Mouse (Mus musculus): ENCODE data around the gene Tob1. TPM values are rescaled to one million over a fixed set of nuclear protein-coding genes. Genes with fewer than 3 reads are reported as not detected.

Tob1 gene
- total RNA-seq, 4 experiments from 2014 or later, result 196 to 240 (median 221) TPM

DNA sequence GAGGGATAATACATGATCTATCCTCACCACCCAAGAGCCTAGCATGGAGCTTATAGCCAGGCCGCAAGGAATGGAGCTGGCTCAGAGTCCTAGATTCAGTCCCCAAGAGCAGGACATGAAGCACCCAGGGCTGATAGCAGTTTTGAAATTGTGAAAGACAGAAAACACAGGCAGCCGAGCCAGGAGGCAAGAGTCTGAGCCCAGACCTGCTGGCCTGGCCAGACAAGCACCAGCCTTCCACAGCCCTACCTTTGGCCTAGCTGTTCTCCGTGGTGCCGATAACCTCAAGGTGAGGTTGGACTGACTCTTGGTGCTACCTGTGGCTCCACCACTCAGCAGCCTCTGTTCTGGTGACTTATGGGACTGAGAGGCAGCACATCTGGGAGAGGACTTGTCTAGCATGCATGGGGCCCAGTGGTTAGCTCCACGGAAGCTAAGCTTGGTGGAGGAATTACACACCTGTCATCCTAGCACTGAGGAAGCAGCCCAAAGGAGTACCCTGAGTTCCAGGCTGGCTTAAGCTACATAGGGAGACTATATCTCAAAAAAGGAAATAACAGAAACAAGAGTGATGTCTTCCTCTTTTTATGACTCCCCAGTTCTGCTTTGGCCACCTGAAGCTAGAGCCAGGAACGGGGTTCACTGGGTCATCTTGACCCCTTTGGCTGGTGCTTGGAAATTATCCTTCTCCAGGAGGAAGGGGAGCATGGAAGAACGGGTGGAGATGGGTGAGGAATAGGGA, 12.7 kb upstream of the Tob1 start:
- DNase-seq (ENCODE audit: low spot score in 2 of 2), result no peak

DNA sequence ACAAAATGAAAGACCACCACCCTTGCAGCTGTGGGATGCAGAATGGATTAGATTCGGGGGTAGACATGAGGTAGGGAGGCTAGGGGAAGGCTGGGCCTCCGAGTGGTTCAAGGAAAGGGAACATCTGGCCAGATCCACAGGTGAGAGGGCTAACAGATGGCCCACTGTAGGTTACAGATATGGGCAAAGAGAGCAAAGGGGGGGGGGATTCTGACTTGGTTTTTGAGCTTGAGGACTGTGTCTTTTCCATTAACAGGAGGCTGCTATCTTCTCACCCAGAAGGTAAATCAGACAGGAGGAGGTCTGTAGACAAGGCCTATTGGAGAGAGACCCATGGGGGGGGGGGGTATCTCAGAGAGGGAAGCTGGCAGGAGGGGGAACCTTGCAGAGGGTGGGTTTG, 11.5 kb upstream of the Tob1 start:
- DNase-seq (ENCODE audit: low spot score in 2 of 2), result no peak

DNA sequence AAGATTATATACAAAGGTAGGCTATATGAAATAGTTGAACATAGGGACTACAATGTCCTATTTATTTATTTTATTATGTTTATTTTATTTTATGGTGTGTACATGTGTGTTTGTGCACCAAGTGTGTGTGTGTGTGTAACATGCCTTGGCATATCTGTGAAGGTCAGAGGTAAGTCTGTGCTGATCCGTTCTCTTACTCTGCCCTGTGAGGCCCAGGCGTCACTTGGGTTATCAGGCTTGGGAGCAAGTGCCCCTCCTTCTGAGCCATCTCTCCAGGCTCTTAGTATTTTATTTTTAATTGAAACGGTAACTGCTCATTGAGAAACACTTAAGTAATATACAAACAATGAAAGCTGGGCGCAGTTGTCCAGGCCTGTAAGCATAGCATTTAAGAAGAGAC, 10.8 kb upstream of the Tob1 start:
- DNase-seq (ENCODE audit: low spot score in 2 of 2), result no peak

DNA sequence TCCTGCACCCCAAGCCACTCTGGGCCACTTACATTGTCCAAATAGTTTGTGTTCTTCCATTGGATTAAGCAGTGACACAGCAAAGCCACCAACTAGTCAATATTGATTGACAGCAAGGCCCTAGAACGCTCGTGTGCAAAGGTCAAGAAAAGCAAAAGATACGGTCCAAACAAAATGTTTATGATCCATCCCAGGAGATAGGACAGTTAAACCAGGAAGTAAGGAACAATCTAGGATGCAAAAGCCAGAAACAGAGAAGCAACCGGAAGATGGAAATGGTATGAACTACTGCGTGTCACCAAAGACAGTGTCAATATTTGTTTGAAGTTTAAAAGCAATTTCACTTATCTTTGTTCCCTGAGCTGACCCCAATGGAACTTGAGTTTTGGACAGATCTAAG, 9.1 kb upstream of the Tob1 start:
- DNase-seq (ENCODE audit: low spot score in 2 of 2), result no peak

DNA sequence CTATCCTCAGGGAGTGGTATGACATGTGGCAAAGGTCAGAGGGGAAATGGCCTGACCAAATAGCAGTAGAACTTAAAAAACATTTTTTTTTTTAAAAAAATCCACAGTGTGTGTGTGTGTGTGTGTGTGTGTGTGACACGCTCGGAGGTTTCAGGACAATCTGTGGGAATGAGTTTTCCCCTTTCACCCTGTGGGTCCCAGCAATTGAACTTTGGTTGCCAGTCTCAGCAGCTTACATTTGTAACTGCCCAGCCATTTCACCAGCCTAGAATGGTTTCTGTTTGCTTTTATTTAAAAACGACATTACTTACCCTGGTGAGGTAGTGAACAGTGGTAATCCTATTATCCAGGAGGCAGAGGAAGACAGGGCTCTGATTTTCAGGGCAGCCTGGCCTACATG, 8.2 kb upstream of the Tob1 start:
- no peak for DNase-seq (ENCODE audit: low spot score in 2 of 2)

DNA sequence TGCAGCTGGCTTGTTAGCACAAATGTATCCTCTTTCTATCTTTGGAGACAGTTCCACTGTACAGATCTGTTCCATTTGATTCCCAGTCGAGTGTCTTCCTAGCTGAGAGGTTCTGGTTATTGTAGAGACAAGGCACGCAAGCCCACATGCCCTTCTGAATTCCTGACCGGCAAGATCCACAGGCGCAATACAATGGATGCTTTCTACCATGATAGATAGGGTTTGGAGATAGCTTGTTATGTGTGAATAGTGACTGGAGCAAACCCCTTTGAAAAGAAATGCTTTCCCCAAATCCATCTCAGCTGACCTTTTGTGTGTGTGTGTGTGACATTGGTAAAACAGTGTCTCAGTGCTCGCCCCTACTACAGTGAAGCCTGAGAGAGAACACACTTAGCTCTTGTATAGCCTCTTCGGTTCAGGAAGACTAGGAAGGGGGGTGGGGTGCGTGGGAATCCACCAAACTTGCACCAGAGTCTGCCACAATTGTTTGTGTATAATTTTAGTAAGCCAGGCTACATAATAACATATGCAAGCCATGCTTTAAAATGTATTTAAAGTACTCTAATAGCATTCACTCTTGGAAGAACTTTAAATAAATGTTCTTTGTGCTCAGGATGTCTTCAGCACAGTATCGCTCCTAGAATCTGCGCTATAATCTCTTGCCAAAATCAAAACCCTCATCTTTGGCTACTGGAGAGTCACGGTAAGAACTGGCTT, 4.7 kb upstream of the Tob1 start:
- DNase-seq (ENCODE audit: low spot score in 2 of 2), result no peak

DNA sequence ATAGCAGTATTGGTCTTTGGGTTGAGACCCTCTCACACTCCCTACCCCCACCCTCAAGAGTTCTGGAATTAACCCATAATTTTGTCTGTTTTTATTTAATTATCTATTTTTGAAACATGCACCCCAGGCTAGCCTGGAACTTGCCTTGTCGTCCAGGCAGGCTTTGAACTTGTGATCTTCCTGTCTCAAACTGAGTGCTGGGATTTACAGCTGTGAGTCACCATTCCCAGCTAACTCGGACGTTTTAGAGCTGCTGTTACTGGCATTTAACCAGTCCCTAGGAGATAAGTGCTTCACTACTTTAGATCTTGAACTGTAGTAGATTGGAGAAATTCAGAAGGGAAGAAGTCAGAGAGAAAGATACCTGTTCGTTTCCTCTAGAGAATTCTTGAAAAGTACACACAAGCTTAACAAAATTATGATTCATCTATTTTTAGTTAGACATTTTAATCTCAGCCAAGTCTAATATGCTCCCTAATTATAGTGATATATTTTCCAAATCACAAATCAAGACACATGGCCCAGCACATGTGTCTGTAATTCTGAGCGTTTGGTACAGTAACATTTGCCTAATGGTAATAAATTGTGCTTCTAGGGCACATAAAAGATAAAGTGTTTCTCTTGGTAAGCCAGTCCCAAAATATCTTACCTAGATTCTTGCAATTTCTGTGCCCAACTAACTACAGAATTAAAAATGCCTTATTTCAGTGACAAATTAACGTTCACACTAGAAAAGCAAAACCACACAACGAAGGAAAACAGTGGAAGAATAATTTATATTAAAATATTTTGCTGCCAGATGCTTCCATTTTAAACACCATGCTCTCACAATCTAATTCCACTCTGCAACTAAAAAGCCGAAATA, 2.2 kb upstream of the Tob1 start:
- DNase-seq (ENCODE audit: low spot score in 2 of 2), result no peak

DNA sequence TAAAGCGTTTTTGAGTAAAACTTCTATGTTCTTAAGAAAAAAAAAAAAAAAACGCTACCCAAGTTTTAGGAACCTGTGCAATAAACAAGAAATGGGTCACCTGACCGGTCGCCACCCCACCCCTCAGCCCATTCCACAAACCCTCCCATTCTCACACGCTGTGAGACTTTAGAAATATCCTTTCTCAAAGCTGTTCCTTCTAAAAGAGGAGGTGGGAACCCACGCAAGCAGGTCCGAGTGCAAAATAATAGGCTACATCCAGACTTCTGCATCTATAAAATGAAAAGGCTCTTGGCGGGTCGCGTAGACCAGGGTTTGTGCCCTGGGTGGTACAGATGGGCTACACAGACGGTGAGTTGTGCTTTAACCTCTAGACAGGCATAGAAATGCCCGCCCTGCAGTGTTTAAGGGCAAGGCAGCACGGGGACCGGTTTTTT, 1.5 kb upstream of the Tob1 start:
- DNase-seq (ENCODE audit: low spot score in 2 of 2), result no peak

DNA sequence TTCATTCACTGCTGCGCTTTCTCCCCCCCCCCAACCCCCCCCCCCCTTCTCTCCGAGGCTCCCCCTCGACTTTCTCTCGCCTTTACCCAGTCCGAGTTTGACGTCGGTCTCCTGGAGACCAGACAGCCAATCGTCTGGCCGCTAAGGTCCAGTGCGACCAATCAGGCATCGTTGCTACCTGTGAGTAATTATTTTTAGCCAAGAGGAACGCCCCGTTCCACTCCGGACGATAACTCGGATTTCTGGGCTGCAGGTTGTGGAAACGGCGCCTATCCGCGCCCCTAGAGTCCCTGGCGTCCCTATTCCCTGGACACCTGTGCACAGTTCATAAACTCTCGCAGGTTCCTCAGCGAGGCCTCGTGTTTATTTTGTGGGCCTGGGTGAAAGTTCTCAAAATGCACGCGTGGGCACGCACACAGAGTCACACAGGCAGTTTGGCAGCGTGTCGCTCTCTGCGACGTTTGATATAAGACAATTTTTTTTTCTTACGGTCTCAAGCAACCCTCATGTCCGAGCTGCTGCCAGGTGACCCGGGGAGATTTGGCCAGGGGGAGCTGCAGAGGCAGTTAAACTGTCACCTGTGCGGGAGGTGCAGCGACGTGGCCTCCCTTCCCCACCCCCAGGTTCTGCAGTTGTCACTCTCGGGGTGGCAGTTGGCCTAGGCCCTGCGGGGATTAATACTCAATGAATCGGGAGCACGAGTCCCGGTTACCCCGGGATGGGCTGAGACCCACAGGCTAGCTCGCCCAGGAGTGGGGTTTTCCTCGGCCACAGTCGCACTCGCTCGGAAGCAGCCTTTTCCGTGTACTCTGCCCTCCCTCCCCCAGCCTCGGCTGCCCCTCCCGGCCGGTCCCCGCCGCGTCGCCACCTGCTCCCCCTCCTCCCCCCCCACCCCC, 815 bp upstream of the Tob1 start:
- DNase-seq (ENCODE audit: low spot score in 2 of 2), result peak; percentile 85 to 90

DNA sequence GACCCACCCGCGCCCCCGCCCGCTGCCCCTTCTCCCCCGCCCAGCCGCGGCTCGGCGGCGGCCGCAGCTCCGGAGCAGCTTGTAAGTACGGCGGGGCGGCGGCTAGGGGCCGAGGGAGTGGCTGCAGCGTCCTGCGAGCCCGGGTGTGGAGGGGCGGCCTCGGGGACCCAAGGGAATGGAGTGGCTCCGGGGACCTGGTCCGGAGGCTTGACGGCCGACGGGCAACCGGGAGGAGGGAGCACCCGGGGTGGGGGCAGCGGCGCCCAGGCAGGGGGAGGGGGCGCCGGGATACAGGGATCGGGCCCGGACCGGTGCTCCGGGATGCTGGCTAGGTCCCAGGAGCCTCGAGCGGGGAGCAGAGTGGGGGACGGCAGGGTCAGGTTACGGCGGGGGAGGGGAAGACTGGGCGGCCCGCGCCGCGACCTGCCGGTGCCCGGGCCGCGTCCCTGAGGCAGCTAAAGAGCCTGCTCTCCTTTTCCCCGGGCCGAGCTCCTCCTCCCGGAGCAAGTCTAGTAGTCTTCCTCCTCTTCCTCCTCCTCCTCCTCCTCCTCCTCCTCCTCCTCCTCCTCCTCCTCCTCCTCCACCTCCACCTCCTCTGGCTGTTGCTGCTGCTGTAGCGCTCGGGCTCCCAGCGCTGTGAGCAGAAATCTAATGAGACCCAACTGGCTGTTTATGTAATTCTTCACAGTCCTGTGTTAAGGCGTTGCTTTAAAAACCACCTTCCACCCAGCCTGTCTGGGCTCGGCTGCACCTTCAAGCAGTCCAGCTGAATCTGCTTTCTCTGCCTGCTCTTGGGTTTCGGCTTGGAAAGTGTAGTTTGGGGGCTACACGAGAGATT, 616 bp downstream of the Tob1 start:
- DNase-seq (ENCODE audit: low spot score in 2 of 2), result peak; percentile 71 to 83

DNA sequence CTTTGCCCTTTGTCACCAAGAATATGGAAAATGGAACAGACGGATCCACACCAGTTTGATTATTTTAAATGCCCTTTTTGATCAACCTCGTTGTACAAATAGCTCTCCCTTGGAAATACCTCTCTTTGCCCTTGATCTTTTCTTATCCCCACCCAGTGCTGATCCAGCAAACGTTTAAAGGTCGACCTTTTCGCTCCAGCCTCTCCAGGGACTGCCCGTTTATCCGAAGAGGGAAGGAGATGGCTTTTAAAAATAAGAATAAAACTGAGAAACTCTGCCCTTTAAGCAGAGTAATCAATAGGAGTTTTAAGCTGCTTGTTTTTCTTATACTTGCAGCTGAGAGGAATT, 1.2 kb downstream of the Tob1 start:
- DNase-seq (ENCODE audit: low spot score in 2 of 2), result no peak

DNA sequence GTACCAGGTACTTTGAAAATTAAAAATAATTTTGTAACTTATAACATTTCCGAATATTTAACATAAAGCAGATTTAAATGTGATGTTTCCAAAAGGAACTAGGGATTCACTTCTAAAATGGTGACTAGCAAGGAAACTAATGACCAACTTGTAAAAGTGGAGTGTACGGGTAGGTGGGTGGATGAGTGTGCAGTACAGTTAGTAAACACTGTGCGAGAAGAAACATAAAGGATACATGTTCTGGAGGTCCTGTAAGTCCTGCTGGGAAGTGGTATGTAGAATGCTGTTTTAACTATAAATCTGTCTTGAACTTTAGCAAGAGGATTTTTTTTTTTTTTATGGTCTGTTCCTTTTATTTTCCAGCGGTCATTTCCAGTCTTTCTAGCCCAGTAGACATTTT, 1.7 kb downstream of the Tob1 start:
- DNase-seq (ENCODE audit: low spot score in 2 of 2), result no peak

DNA sequence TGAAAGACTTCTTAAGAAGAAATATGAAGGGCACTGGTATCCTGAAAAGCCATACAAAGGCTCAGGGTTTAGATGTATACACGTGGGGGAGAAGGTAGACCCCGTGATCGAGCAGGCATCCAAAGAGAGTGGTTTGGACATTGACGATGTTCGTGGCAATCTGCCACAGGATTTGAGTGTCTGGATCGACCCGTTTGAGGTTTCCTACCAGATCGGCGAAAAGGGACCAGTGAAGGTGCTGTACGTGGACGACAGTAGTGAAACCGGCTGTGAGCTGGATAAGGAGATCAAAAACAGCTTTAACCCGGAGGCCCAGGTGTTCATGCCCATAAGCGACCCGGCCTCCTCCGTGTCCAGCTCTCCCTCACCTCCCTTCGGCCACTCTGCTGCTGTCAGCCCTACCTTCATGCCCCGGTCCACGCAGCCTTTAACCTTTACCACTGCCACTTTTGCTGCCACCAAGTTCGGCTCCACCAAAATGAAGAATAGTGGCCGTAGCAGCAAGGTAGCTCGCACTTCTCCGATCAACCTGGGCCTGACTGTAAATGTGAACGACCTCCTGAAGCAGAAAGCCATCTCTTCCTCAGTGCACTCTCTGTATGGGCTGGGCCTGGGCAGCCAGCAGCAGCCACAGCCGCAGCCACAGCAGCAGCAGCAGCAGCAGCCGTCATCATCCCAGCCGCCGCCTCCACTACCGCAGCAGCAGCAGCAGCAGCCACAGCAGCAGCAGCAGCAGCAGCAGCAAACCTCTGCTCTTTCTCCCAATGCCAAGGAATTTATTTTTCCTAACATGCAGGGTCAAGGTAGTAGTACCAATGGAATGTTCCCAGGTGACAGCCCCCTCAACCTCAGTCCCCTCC, 2.7 kb downstream of the Tob1 start:
- DNase-seq (ENCODE audit: low spot score in 2 of 2), result no peak

DNA sequence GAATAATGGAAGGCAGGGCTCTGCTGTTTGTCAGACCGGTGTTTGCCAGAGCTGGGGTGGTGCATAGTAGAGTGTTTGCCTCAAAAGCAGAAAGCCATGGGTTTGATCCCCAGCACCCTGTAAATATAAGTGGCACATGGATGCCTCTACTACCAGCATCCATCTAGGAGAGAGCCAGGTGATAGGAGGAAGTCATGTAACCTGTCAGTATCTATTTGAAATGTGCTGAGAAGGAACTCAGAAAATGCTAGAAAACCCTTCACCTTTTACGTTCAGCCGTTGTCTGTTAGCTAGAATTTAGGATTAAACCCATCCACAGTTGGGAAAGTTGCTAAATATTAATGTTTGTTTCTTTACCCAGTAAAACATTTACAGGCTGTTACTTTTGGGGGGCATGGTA, 4.3 kb downstream of the Tob1 start:
- no peak for DNase-seq (ENCODE audit: low spot score in 2 of 2)

DNA sequence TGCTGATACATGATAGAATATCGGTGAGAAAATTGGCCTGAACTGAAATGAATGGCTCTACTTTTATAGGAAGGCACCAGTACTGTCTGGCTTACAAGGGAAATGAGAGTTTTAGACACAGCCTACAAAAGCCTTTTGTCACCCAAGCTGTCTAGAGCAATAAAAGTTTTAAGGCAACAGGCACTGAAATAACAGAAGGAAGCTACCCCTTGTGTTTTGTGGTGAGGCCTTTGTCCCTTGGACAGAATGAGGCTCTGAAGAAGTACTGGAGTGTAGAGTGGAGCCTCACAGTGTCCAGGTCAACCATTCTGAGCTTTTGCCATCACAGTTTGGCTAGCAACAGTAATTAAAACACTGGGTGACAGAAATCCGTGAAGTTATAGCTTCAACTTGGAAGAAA, 5.0 kb downstream of the Tob1 start:
- no peak for DNase-seq (ENCODE audit: low spot score in 2 of 2)

DNA sequence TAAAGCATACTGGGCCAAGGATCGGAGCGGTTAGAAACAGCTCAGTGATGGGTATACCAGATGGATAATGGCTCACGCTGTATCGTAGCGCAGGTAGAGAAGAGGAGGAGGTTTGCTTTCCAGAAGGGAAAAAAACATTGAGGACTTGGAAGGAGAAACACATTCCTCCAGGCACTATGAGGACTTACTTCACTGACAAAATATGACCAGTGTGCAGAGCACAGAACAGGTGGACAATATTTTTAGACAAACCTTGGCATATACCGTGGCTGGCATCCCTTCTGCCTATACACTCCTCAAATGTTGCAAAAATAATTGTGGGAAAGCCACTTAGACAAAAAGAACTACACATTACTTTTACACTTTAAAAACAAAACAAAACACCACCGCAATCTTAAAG, 10.0 kb downstream of the Tob1 start:
- DNase-seq (ENCODE audit: low spot score in 2 of 2), result no peak

DNA sequence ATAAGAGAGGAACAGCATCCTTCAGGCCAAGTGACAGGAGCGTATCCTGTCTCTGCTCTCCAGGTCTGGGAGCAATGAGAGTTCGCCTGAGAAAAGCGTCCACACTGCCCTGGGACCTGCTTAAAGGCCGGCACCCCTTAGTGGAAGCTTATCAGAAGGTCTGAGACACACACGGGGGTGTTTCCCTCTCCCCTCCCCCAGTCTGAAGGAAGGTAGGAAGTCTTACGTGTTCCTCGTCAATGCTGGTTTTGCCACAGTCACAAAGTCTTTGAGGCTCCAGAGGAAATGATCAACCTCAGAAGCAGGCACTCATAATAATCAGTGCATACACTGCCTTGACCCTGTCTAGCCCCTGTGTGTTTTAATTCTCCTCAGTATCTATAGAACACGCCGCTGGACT, 12.3 kb downstream of the Tob1 start:
- DNase-seq (ENCODE audit: low spot score in 2 of 2), result no peak

DNA sequence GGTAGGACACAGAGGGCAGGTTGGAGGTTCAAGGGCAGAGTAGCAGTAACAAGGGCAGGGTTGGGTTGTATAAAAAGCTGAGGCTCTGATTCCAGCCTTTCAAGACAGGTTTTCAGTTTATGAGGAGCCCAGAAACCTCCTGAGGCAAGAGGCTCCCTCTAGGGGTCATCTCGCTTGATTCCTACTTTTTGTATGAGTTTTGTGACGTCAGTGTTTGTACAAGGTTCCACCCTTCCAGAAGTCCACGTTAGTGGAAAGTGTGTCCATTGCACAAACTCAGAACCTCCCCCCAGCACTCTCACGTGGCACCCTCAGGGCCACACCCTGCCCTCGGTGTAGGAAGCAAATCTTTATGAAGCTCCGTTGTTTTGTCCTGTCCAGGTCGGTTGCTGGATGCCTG, 14.7 kb downstream of the Tob1 start:
- no peak for DNase-seq (ENCODE audit: low spot score in 2 of 2)

DNA sequence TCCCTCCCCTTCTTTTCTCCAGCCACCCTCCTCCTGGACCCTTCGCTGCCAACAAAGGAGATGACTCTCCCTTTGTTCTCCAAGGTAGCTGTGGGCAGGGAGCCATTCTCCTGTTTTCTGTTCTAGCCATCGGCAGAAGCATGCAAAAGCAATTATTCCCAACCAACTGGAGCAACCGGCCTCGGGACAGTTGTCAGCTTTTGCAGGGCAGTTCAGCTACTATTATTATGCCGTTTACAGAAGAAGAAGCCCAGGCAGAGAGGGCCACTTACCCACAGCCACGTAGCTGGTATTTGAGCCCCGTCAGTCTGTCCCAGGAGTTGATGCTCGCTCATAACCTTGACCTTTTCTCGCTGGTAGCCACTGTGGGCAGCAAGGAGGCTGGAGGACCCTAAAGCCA, 17.2 kb downstream of the Tob1 start:
- DNase-seq (ENCODE audit: low spot score in 2 of 2), result no peak
